13 mouse cellular contexts compared by ENCODE assay signal in the genomic region with DNA sequence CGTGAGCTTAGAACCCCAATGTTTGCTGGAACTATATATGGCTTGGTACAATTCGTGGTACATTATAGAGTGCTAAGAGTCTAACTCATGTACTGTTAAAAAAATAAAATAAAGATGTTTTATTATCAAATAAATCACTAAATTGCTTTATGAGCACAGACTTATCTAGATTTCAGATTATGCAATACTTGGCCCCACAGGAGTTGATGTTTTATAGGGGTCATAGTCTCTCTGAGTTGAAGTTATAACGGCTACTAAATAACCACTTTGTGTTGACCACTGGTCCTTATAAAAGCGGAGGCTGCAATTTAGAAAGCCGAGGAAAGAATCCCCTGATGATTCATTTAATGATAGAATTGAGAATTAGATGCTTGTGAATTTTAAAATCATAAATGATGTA.
"Had no signal": no experiment of that assay in that cellular context is flagged by ENCODE, and none has a peak within 500 bp of the region (broad histone marks: within the 10 kb centered on the region; RNA-seq: fewer than 3 reads in every experiment).

No protein-coding gene starts in this region.

- H3K4me1 ChIP-seq: megakaryocyte, embryonic 14.5 days; midbrain, embryonic 13.5 days; midbrain, embryonic 15.5 days; neural tube, embryonic 12.5 days had no signal

- H3K9me3 ChIP-seq: megakaryocyte, embryonic 14.5 days; midbrain, embryonic 13.5 days; midbrain, embryonic 15.5 days; neural tube, embryonic 12.5 days had no signal

- ATAC-seq: midbrain, embryonic 13.5 days; midbrain, embryonic 15.5 days had no signal

- H3K9ac ChIP-seq: lung, embryonic 14.5 days; midbrain, embryonic 13.5 days; midbrain, embryonic 15.5 days; neural tube, embryonic 12.5 days had no signal

- H3K36me3 ChIP-seq: midbrain, embryonic 13.5 days; midbrain, embryonic 15.5 days; neural tube, embryonic 12.5 days had no signal

- H3K27ac ChIP-seq: midbrain, embryonic 13.5 days; midbrain, embryonic 15.5 days; neural tube, embryonic 12.5 days had no signal

- DNase-seq: lung, adult 18-20 months; lung, embryonic 14.5 days; lung, postnatal 10 days; lung, postnatal 4 days; right cerebral cortex, postnatal 14 days; thymus, adult 18-20 months; thymus, postnatal 14 days; thymus, postnatal 36 days had no signal

- H3K4me2 ChIP-seq: lung, embryonic 14.5 days; midbrain, embryonic 11.5 days; midbrain, embryonic 13.5 days; midbrain, embryonic 15.5 days; neural tube, embryonic 12.5 days had no signal

- H3K4me3 ChIP-seq: megakaryocyte, embryonic 14.5 days; midbrain, embryonic 13.5 days; midbrain, embryonic 15.5 days; neural tube, embryonic 12.5 days had no signal

- H3K27me3 ChIP-seq: megakaryocyte, embryonic 14.5 days; midbrain, embryonic 13.5 days; midbrain, embryonic 15.5 days; neural tube, embryonic 12.5 days had no signal
